In the genomic region with DNA sequence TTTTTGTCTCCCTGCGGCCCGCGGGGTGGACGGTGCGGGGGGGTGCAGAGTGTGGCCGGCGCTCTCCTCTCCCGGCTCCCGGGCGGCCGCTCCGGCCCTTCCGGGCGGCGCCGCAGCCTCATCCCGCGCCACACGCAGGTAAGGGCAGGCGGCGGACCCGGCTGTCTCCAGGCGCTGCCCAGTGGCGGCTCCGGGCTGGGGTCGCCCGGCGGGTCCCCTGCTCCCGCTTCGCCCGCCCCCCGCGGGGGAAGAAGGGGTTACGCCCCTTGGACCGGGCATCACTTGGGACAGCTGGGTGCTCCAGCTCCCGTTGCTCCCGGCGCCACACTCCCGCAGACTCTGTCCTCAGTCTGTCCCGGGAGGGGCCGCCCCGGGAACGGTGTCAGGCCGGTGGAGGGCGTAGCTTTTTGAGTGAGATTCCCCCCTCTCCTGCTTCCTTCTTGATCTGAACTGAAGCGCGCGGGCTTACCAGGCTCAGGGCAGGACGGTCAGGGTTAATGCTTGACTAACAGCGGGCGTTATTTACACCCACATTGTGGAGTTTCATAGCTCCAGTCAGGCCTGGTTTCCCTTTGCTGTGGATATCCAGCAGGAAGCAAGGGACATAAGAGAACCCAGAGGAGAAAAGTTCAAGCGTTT, we compare ENCODE assay signal across 8 mouse cellular contexts. TPM values are rescaled to one million over a fixed set of nuclear protein-coding genes. Genes with fewer than 3 reads are reported as not detected.
A peak's percentile ranks its signal among the peaks of the same experiment; 100 is the strongest.
DNase-seq lines count a peak whose midpoint lies in the region; ATAC-seq and TF ChIP-seq lines count a peak whose summit lies in the region.

No protein-coding gene starts in this region.

- peak overlapping the region; percentile 95 for H3K9ac ChIP-seq in intestine, postnatal 0 days (ENCODE audit: low read depth, low read length)
- H3K9ac ChIP-seq in liver, adult 2 months (ENCODE audit: low read depth, low read length), result peak overlapping the region; percentile 99

- TF ChIP-seq CTCF in intestine, postnatal 0 days (IDR thresholded peaks at IDR 0.05; ENCODE audit: low read depth), result peak; percentile 20; the same call in 1 of the 2 replicates
- TF ChIP-seq CTCF in liver, adult 2 months (IDR thresholded peaks at IDR 0.05; ENCODE audit: low read depth, low read length), result no peak
- no peak for TF ChIP-seq CTCF in testis, adult 2 months (IDR thresholded peaks at IDR 0.05; ENCODE audit: control insufficient read depth, insufficient read depth, insufficient replicate concordance, low read depth, low read length)

- 1% methylated on average over 49 of the region's 52 CpGs for WGBS in intestine, postnatal 0 days
- WGBS in liver, adult 2 months, result under 1% methylated on average over 39 of the region's 52 CpGs

- peak overlapping the region; percentile 99 for H3K4me3 ChIP-seq in intestine, postnatal 0 days (ENCODE audit: low read depth, low read length)
- peak overlapping the region; percentile 80 for H3K4me3 ChIP-seq in liver, adult 2 months (ENCODE audit: insufficient read depth, low read depth, low read length)
- H3K4me3 ChIP-seq in testis, adult 2 months (ENCODE audit: control insufficient read depth, low read depth, low read length), result peak overlapping the region; percentile 95

- no peaks in the 10 kb centered on the region for H3K36me3 ChIP-seq in intestine, postnatal 0 days (ENCODE audit: control insufficient read depth, insufficient read depth)
- peaks cover 3% of the 10 kb centered on the region; the same call in 1 of the 2 replicates for H3K36me3 ChIP-seq in liver, adult 2 months (ENCODE audit: control insufficient read depth, insufficient read depth, low read length)
- H3K36me3 ChIP-seq in testis, adult 2 months (ENCODE audit: control insufficient read depth, insufficient read depth, low read length), result no peaks in the 10 kb centered on the region

- H3K27me3 ChIP-seq in intestine, postnatal 0 days (replicated peaks; ENCODE audit: control insufficient read depth, insufficient read depth, low read length), result no peaks in the 10 kb centered on the region
- H3K27me3 ChIP-seq in liver, adult 2 months (ENCODE audit: control insufficient read depth, insufficient read depth, low read length), result no peaks in the 10 kb centered on the region
- H3K27me3 ChIP-seq in testis, adult 2 months (ENCODE audit: control insufficient read depth, insufficient read depth, low read length), result no peaks in the 10 kb centered on the region

- peaks cover 3% of the 10 kb centered on the region for H3K4me1 ChIP-seq in intestine, postnatal 0 days (replicated peaks; ENCODE audit: control insufficient read depth, insufficient read depth, low read length)
- peaks cover 18% of the 10 kb centered on the region for H3K4me1 ChIP-seq in liver, adult 2 months (ENCODE audit: control insufficient read depth, insufficient read depth, low read length)
- H3K4me1 ChIP-seq in testis, adult 2 months (ENCODE audit: control insufficient read depth, insufficient read depth, low read length), result peaks cover 9% of the 10 kb centered on the region

- peak; percentile 60 to 62 for DNase-seq in lung, adult 18-20 months
- DNase-seq in lung, postnatal 25 days (ENCODE audit: low spot score), result no peak
- peak; percentile 32 for DNase-seq in embryo, embryonic 11.5 days (ENCODE audit: low read depth, low spot score)
- DNase-seq in heart, adult 11 months, result peak; percentile 96
- DNase-seq in liver, adult 2 months (ENCODE audit: extremely low read depth, low read depth, low spot score), result peak; percentile 86
- peak; percentile 46 for DNase-seq in naive thymus-derived CD4-positive, alpha-beta T cell, adult 2 months (ENCODE audit: low read depth)

- H3K9me3 ChIP-seq in intestine, postnatal 0 days (ENCODE audit: control insufficient read depth), result no peaks in the 10 kb centered on the region

- ATAC-seq in intestine, postnatal 0 days, result peak; percentile 66

- no peak for TF ChIP-seq POLR2A in liver, adult 2 months (IDR thresholded peaks at IDR 0.05; ENCODE audit: extremely low read depth, insufficient read depth, low read length)
- TF ChIP-seq POLR2A in testis, adult 2 months (IDR thresholded peaks at IDR 0.05; ENCODE audit: control insufficient read depth, low read depth, low read length), result no peak

- H3K79me2 ChIP-seq in liver, adult 2 months (ENCODE audit: control insufficient read depth, insufficient read depth, low read length), result peaks cover 12% of the 10 kb centered on the region; the same call in 1 of the 2 replicates

- peak overlapping the region; percentile 96 for H3K27ac ChIP-seq in intestine, postnatal 0 days (ENCODE audit: low read depth, low read length)
- H3K27ac ChIP-seq in liver, adult 2 months (replicated peaks; ENCODE audit: insufficient read depth, low read depth, low read length), result peak overlapping the region; percentile 91
- peak overlapping the region; percentile 80 for H3K27ac ChIP-seq in testis, adult 2 months (ENCODE audit: control insufficient read depth, insufficient read depth, low read depth, low read length)

- peak overlapping the region; percentile 88 for H3K4me2 ChIP-seq in intestine, postnatal 0 days (replicated peaks; ENCODE audit: low read depth)

RNA-seq across cellular contexts. Expression of a gene that starts 1.0 kb away (rescaled TPM):
- polyA plus RNA-seq in intestine, postnatal 0 days (2015; fragmentation: Nextera tagmentation; extraction: Ambion mirVana), result 45.1 and 46.1 TPM in 2 replicates
- 24.6 and 37.8 TPM in 2 replicates for total RNA-seq in liver, adult 2 months (2014; rRNA removed)
- polyA plus RNA-seq in liver, adult 2 months (2012; rRNA removed), result 9.3 and 9.7 TPM in 2 replicates
- 131 and 135 TPM in 2 replicates for polyA plus RNA-seq in testis, adult 2 months (2012; rRNA removed)
